Mouse (Mus musculus): ENCODE data around the gene Tnrc6b. TPM values are rescaled to one million over a fixed set of nuclear protein-coding genes. Genes with fewer than 3 reads are reported as not detected.
A peak's percentile ranks its signal among the peaks of the same experiment; 100 is the strongest.
"Not testable (repeated sequence)": the region's sequence is repeated elsewhere in the genome, so short reads cannot be mapped to it uniquely, and the experiment has no call there.

Gene Tnrc6b
- polyA plus RNA-seq, 1 experiment from 2014 or later: 37.7 TPM

DNA sequence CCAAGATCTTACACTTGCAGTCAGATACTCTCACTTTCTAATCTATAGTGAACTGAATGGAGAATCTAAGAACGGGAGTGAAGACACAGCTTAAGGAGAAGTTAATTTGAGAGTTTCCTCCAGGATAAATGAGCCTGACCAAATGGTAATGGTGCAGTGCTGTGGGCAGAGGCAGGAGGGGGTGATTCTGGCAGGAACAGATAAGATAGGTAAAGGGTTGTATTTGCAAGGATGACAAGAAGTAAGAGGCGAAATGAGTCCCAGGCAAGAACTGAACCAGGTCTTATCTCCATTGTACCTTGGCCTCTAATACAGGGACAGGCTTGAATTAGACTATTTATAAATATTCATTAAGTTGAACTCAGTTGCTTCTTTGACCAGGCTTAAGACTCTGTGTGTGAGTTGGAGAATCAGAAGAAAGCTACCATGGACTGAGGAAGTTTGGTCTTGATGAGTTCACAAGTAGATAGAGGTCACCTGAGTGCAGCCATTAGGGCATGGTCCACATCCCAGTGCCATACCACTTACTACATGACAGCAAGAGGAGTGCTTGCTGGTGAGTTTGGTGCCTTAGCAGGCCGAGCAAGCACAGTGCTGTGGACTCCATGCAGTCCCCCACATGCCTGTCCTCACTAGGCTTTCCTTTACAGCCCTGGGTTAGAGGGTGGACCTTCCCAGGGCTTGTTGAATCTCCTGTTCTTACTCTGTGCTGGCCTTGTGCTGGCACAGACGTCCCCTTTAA is 199.8 kb downstream of the Tnrc6b start:
- H3K36me3 ChIP-seq: peaks cover 64% of the 10 kb centered on the region
- H3K4me1 ChIP-seq: no peaks in the 10 kb centered on the region
- H3K9ac ChIP-seq: no peak overlapping the region
- no peaks in the 10 kb centered on the region for H3K9me3 ChIP-seq
- ATAC-seq (ENCODE audit: insufficient number of reproducible peaks, insufficient read depth, low FRiP score, low TSS enrichment): no peak
- H3K27me3 ChIP-seq: no peaks in the 10 kb centered on the region
- no peak overlapping the region for H3K27ac ChIP-seq
- 89% methylated on average over 4 of the region's 4 CpGs for WGBS
- H3K4me3 ChIP-seq: no peak overlapping the region
- no peak overlapping the region for H3K4me2 ChIP-seq (replicated peaks)

DNA sequence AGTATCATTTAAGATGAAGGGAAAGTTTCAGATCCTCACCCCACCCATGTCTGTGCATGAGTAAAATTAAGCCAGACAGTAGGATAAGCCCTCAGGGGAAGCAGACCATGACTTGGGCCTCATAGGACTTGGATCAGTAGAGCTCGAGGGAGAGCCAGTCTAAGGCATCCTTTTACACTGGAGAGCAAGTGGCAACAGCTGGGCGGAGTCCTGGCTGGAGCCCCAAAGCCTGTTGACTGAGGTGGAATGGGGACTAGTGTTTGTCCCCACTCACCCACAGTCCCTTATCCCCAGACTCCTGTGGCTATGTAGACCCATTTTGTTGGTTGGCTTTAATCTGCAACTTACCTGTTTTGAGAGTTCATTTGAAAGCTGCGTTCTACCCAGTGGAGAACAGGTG is 201.1 kb downstream of the Tnrc6b start:
- no peak overlapping the region for H3K9ac ChIP-seq
- H3K36me3 ChIP-seq: peaks cover 66% of the 10 kb centered on the region
- no peaks in the 10 kb centered on the region for H3K4me1 ChIP-seq
- no peak overlapping the region for H3K27ac ChIP-seq
- ATAC-seq (ENCODE audit: insufficient number of reproducible peaks, insufficient read depth, low FRiP score, low TSS enrichment): no peak
- no peaks in the 10 kb centered on the region for H3K27me3 ChIP-seq
- 88% methylated on average over 3 of the region's 3 CpGs for WGBS
- H3K4me2 ChIP-seq (replicated peaks): no peak overlapping the region
- H3K9me3 ChIP-seq: no peaks in the 10 kb centered on the region
- H3K4me3 ChIP-seq: no peak overlapping the region

DNA sequence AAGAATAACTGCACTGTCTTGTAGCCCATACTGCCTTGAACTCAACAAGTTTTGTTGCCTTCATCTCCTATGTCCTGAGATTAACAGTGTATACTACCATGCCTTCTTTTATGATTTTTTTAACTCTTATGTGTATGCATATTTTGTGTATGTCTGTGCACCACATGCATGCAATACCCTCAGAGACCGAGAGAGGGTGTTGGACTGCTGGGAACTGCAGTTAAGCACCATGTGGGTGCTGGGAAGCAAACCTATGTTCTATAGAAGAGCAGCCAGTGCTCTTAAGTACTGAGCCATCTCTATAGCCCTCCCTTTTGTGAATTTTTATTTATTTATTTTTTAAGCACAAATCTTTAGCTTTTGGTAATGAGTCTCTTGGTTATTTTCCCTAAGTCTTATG is 202.7 kb downstream of the Tnrc6b start:
- 93% methylated on average over 1 of the region's 1 CpGs for WGBS
- H3K4me2 ChIP-seq (replicated peaks): no peak overlapping the region

DNA sequence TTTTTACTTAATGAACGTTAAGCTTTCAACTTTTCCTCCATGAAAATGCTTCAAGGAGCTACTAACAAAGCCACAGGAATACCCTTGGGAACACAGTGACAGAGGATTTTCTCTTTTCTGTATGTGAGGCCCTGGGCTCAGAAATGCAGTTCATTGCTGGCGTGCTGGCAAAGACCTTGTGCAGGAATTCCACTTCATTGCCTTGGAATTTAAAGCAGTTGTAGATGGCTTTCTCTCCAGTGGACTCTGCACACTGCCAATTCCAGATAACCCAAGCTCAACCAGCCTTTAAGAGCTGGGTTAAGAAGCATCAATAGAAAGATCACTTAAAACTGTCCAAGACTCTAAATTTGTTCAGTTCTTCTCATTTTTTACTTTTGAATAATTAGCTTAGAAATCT is 204.7 kb downstream of the Tnrc6b start:
- ATAC-seq (ENCODE audit: insufficient number of reproducible peaks, insufficient read depth, low FRiP score, low TSS enrichment): no peak
- 85% methylated on average over 2 of the region's 2 CpGs for WGBS
- Histone ChIP-seq H3K4me3 (no peak overlapping the region), H3K27ac (no peak overlapping the region), H3K27me3 (no peaks in the 10 kb centered on the region), H3K4me2 (replicated peaks) (no peak overlapping the region), H3K9me3 (no peaks in the 10 kb centered on the region), H3K36me3 (peaks cover 84% of the 10 kb centered on the region), H3K9ac (no peak overlapping the region), H3K4me1 (no peaks in the 10 kb centered on the region)

More for the DNA sequence above, 202.7 kb downstream of the Tnrc6b start:
- Histone ChIP-seq H3K9me3 (no peaks in the 10 kb centered on the region), H3K4me1 (no peaks in the 10 kb centered on the region), H3K27ac (no peak overlapping the region), H3K9ac (no peak overlapping the region), H3K36me3 (peaks cover 72% of the 10 kb centered on the region), H3K4me3 (no peak overlapping the region), H3K27me3 (no peaks in the 10 kb centered on the region)
- no peak for ATAC-seq (ENCODE audit: insufficient number of reproducible peaks, insufficient read depth, low FRiP score, low TSS enrichment)

DNA sequence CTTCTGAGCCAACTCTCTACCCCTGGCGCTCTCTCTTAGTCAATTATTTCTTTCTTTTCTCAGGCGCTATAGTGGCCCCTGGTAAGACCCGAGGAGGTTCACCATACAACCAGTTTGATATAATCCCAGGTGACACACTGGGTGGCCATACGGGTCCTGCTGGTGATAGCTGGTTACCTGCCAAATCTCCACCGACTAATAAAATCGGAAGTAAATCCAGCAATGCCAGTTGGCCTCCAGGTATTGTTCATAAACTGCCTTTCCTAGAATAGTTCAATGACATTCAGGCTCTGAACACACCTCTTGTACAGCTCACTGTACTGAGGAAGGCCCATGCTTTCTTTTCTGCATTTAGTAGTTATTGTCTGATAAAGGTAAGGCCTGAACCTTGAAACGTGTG is 205.5 kb downstream of the Tnrc6b start:
- Histone ChIP-seq H3K4me1 (no peaks in the 10 kb centered on the region), H3K36me3 (peaks cover 82% of the 10 kb centered on the region), H3K4me3 (no peak overlapping the region), H3K9me3 (no peaks in the 10 kb centered on the region), H3K4me2 (replicated peaks) (no peak overlapping the region), H3K27me3 (no peaks in the 10 kb centered on the region), H3K27ac (no peak overlapping the region), H3K9ac (no peak overlapping the region)
- no peak for ATAC-seq (ENCODE audit: insufficient number of reproducible peaks, insufficient read depth, low FRiP score, low TSS enrichment)
- WGBS: 94% methylated on average over 7 of the region's 7 CpGs

DNA sequence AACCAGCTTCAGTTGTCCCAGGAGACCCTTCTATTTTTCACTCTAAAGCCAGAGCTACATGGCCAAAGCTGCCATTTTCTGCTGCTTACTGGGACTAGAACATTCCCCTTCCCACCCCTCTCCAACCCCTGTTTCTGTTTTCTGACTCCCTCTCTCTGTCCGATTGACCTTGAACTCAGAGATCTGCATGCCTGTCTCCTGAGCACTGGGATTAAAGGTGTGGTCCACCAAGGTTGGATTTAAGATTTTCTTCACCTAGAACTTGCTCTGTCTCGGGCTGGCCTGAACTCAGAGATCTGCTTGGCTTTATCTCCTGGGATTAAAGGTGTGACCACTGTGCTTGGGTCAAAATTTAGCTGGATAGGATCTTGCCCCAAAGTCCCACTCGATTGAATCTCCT is 209.2 kb downstream of the Tnrc6b start:
- Histone ChIP-seq H3K4me3 (no peak overlapping the region), H3K27me3 (no peaks in the 10 kb centered on the region), H3K4me1 (no peaks in the 10 kb centered on the region), H3K4me2 (replicated peaks) (no peak overlapping the region), H3K27ac (no peak overlapping the region), H3K9me3 (no peaks in the 10 kb centered on the region), H3K9ac (no peak overlapping the region), H3K36me3 (peaks cover 76% of the 10 kb centered on the region)
- no peak for ATAC-seq (ENCODE audit: insufficient number of reproducible peaks, insufficient read depth, low FRiP score, low TSS enrichment)
- 97% methylated on average over 3 of the region's 3 CpGs for WGBS

DNA sequence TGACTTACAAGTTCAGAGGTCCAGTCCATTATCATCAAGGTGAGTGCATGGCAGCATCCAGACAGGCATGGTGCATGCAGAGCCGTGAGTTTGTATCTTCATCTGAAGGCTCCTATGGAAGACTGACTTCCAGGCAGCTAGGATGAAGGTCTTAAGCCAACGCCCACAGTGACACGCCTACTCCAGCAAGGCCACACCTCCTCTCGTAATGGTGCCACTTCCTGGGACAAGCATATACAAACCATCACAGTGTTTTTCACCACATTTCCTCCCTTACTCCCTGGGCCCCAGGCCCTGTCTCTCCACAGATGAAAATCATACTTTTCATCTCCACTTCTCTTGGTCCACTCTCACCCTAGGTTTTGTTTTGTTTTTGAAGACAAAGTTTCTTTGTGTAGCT is 210.7 kb downstream of the Tnrc6b start:
- WGBS: 83% methylated on average over 4 of the region's 4 CpGs
- Histone ChIP-seq H3K36me3 (peaks cover 69% of the 10 kb centered on the region), H3K4me3 (no peak overlapping the region), H3K4me2 (replicated peaks) (no peak overlapping the region), H3K4me1 (no peaks in the 10 kb centered on the region), H3K27me3 (no peaks in the 10 kb centered on the region), H3K27ac (no peak overlapping the region), H3K9me3 (no peaks in the 10 kb centered on the region), H3K9ac (no peak overlapping the region)
- ATAC-seq (ENCODE audit: insufficient number of reproducible peaks, insufficient read depth, low FRiP score, low TSS enrichment): no peak

DNA sequence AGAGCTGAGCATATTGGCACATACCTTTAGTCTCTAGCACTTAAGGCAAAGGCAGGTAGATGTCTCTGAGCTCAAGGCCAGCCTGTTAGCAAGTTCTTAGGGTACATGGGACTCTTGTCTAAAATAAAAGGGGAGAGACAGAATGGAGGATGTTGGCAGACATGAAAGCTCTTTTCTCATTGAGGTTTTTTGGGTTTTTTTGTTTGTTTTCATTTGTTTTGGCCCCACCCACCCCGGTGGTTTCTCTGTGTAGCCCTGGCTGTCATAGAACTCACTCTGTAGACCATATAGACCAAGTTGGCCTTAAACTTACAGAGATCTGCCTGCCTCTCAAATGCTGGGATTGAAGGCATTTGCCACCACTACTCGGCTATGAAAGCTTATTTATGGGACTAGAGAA is 213.1 kb downstream of the Tnrc6b start:
- Histone ChIP-seq H3K4me1 (no peaks in the 10 kb centered on the region), H3K4me3 (no peak overlapping the region), H3K36me3 (peaks cover 68% of the 10 kb centered on the region), H3K9me3 (no peaks in the 10 kb centered on the region), H3K4me2 (replicated peaks) (no peak overlapping the region), H3K27ac (no peak overlapping the region), H3K27me3 (no peaks in the 10 kb centered on the region), H3K9ac (no peak overlapping the region)
- 95% methylated on average over 2 of the region's 2 CpGs for WGBS
- no peak for ATAC-seq (ENCODE audit: insufficient number of reproducible peaks, insufficient read depth, low FRiP score, low TSS enrichment)

DNA sequence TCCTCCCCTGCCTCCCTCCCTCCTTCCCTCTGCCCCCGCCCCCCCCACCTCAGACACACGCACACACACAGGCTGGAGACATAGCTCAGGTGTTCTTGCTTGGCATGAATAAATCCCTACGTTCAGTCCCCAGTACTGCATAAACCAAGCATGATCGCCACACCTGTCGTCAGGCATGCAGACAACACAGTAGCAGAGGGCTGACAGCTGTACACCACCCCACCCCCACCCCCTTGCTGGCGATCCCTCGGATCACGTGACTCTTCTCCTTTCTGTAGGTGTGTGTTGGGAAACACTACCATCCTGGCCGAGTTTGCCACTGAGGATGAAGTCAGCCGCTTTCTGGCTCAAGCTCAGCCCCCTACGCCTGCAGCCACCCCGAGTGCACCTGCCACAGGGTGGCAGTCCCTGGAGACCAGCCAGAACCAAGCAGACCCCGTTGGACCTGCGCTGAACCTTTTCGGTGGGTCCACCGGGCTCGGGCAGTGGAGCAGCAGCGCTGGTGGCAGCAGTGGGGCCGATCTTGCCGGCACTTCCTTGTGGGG is 217.8 kb downstream of the Tnrc6b start:
- no peak for ATAC-seq (ENCODE audit: insufficient number of reproducible peaks, insufficient read depth, low FRiP score, low TSS enrichment)
- Histone ChIP-seq H3K27ac (no peak overlapping the region), H3K27me3 (no peaks in the 10 kb centered on the region), H3K9me3 (no peaks in the 10 kb centered on the region), H3K4me2 (replicated peaks) (no peak overlapping the region), H3K36me3 (peaks cover 58% of the 10 kb centered on the region), H3K9ac (no peak overlapping the region), H3K4me3 (no peak overlapping the region), H3K4me1 (peaks cover 7% of the 10 kb centered on the region; the same call in 1 of the 2 replicates)
- WGBS: 77% methylated on average over 20 of the region's 20 CpGs

DNA sequence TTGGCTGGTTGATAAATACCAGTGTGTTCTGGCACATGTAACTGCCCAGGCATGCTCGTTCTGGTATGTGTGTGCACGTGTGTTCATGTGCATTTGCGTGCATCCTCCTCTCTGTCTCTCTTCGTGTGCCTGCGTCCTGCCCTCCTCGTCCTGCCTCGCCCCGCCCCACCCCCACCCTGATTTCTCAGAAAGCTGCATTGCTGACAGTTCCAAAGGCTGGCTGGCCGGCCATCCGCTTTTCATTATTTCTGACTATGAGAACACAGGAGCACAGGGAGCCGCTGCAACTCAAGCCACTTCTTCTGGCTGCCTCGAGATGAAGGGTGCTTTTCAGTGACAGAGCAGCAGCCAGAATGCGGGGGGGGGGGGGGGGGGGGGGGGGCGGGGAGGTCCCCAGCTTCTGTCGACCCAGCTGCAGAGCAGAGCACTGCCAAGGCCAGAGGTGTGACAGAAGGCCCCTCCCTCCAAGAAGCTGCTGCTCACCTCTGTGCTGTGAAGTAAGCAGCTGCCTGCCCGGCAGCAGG is 219.0 kb downstream of the Tnrc6b start:
- H3K9ac ChIP-seq: no peak overlapping the region
- no peaks in the 10 kb centered on the region for H3K27me3 ChIP-seq
- no peak for ATAC-seq (ENCODE audit: insufficient number of reproducible peaks, insufficient read depth, low FRiP score, low TSS enrichment)
- 3% methylated on average over 14 of the region's 16 CpGs for WGBS
- H3K9me3 ChIP-seq: no peaks in the 10 kb centered on the region
- peak overlapping the region; percentile 27 for H3K4me2 ChIP-seq (replicated peaks)
- H3K4me1 ChIP-seq: peaks cover 7% of the 10 kb centered on the region; the same call in 1 of the 2 replicates
- no peak overlapping the region for H3K4me3 ChIP-seq
- H3K27ac ChIP-seq: peak overlapping the region; percentile 80
- H3K36me3 ChIP-seq: peaks cover 47% of the 10 kb centered on the region

DNA sequence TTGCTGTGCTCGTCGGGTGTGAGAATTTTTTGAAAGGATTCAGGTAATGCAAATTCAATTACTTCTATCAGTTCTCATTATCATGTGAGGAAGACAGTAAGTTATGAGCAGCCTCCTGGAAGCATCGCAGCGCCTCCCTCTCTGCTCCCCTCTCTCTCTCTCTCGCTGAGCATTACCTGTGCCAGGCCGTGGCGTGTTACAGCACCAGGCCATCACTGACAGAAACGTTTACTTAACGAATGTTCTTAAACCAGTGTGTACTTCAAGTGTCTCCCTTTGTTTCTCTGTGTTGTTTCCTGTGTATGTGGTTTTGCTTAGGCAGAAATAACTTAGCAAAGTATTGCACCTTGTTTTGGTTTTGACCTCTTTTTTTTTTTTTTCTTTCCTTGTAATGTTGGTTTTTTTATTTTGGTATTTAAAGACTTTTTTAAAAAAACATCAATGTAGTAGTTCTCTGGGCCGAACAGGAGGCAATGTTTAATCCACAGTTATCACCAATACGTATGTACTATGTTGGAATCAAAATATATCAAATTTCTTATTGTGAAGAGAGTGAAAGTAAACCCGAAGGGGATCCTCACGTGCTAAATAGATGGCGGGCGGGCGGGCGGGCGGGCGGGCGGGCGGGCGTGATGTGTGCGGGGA is 219.7 kb downstream of the Tnrc6b start:
- Histone ChIP-seq H3K36me3 (peaks cover 45% of the 10 kb centered on the region), H3K27ac (peak overlapping the region; percentile 80; the same call in 1 of the 2 replicates)
- not testable (repeated sequence) for H3K27me3 ChIP-seq; H3K4me2 ChIP-seq (replicated peaks); H3K4me3 ChIP-seq; H3K9me3 ChIP-seq; ATAC-seq (ENCODE audit: insufficient number of reproducible peaks, insufficient read depth, low FRiP score, low TSS enrichment); H3K9ac ChIP-seq; H3K4me1 ChIP-seq
- WGBS: 79% methylated on average over 23 of the region's 23 CpGs
